Mouse (Mus musculus): ENCODE measurements at regions not wholly inside any gene's neighbourhood (a gene's known extent, or its start where the extent isn't known, plus 50 kb on each side); places are given as distances from the start of the nearest gene placed in this dataset.

- H3K27me3 ChIP-seq (ENCODE audit: insufficient read depth, low read length) = no peaks in the 10 kb centered on the region
- H3K4me2 ChIP-seq (replicated peaks; ENCODE audit: low read depth, low read length) = no peak overlapping the region
- H3K27ac ChIP-seq (ENCODE audit: low read length) = no peak overlapping the region
- H3K9ac ChIP-seq (replicated peaks; ENCODE audit: low read length) = no peak overlapping the region
- no peaks in the 10 kb centered on the region for H3K4me1 ChIP-seq (ENCODE audit: insufficient read depth, low read length)
- ATAC-seq (ENCODE audit: low FRiP score, low TSS enrichment) = no peak
- H3K36me3 ChIP-seq (ENCODE audit: insufficient read depth, low read length) = no peaks in the 10 kb centered on the region
- WGBS = 70% methylated on average over 4 of the region's 4 CpGs
- H3K9me3 ChIP-seq (ENCODE audit: low read length) = no peaks in the 10 kb centered on the region
- H3K4me3 ChIP-seq (ENCODE audit: low read length) = no peak overlapping the region
These were observed 361.5 kb downstream of the Gm9195 start for GRCm38 (mm10) chr14:72130149-72130548.

DNA sequence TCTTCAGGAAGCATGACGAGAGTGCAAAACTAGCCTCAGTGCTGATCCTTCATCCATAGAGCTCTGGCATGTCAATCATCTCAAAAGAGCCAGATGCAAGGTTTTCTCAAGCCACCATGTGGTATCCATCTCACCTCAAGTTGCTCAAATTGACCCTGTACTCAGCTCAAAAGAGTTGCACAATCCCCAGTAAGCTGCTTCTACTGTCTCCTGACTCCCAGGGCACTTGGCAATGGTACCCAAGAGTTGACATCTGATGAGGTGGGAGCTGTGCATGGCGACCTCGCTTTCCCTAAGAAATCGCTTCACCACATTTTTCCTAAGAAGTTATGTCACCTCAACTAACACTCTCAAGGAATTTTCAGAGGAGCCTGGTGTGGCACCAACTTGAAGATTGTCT lies 369.9 kb downstream of the Gm9195 start:
- ATAC-seq (ENCODE audit: low FRiP score, low TSS enrichment) = no peak
- 85% methylated on average over 4 of the region's 4 CpGs for WGBS

GRCm38 (mm10) chr14:72121006-72121405 lies 370.6 kb downstream of the Gm9195 start:
- Histone ChIP-seq H3K4me2 (replicated peaks; ENCODE audit: low read depth, low read length) (no peak overlapping the region), H3K27me3 (ENCODE audit: insufficient read depth, low read length) (no peaks in the 10 kb centered on the region), H3K9ac (replicated peaks; ENCODE audit: low read length) (no peak overlapping the region), H3K4me3 (ENCODE audit: low read length) (no peak overlapping the region), H3K27ac (ENCODE audit: low read length) (no peak overlapping the region), H3K4me1 (ENCODE audit: insufficient read depth, low read length) (no peaks in the 10 kb centered on the region), H3K36me3 (ENCODE audit: insufficient read depth, low read length) (no peaks in the 10 kb centered on the region), H3K9me3 (ENCODE audit: low read length) (no peaks in the 10 kb centered on the region)
- 0 out of 2 replicates have a peak, but pooled peaks have one; percentile 61 for ATAC-seq (ENCODE audit: low FRiP score, low TSS enrichment)
- WGBS = 0% methylated on average over 1 of the region's 1 CpGs

More for the DNA sequence above, 369.9 kb downstream of the Gm9195 start:
- no peaks in the 10 kb centered on the region for H3K4me1 ChIP-seq (ENCODE audit: insufficient read depth, low read length)
- H3K9me3 ChIP-seq (ENCODE audit: low read length) = no peaks in the 10 kb centered on the region
- H3K9ac ChIP-seq (replicated peaks; ENCODE audit: low read length) = no peak overlapping the region
- no peaks in the 10 kb centered on the region for H3K36me3 ChIP-seq (ENCODE audit: insufficient read depth, low read length)
- H3K4me2 ChIP-seq (replicated peaks; ENCODE audit: low read depth, low read length) = no peak overlapping the region
- no peak overlapping the region for H3K27ac ChIP-seq (ENCODE audit: low read length)
- H3K27me3 ChIP-seq (ENCODE audit: insufficient read depth, low read length) = no peaks in the 10 kb centered on the region
- no peak overlapping the region for H3K4me3 ChIP-seq (ENCODE audit: low read length)

DNA sequence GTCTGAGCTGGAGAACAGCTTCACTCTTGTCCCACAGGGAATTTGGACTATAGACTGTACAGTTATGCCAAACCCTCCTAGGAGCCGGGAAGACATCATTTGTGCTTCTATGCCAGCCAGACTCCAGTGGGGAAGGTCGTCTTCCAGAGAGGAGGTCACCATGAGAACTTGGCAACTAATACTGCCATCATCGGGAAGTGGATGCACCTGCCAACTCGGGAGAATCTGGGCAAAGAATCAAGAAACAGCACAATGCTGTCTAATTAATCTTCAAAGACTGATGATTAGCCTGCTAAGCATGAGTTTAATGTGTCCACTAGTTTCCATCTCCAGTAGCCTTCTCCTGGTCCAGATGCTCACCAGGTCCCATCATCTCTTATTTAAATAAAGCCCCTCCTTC lies 374.8 kb downstream of the Gm9195 start:
- H3K4me1 ChIP-seq (ENCODE audit: insufficient read depth, low read length) = no peaks in the 10 kb centered on the region
- no peak for ATAC-seq (ENCODE audit: low FRiP score, low TSS enrichment)
- H3K27me3 ChIP-seq (ENCODE audit: insufficient read depth, low read length) = no peaks in the 10 kb centered on the region
- no peak overlapping the region for H3K27ac ChIP-seq (ENCODE audit: low read length)
- 66% methylated on average over 4 of the region's 4 CpGs for WGBS
- no peak overlapping the region for H3K4me2 ChIP-seq (replicated peaks; ENCODE audit: low read depth, low read length)
- no peak overlapping the region for H3K9ac ChIP-seq (replicated peaks; ENCODE audit: low read length)
- H3K9me3 ChIP-seq (ENCODE audit: low read length) = no peaks in the 10 kb centered on the region
- no peak overlapping the region for H3K4me3 ChIP-seq (ENCODE audit: low read length)
- no peaks in the 10 kb centered on the region for H3K36me3 ChIP-seq (ENCODE audit: insufficient read depth, low read length)

- Histone ChIP-seq H3K27ac (ENCODE audit: low read length) (no peak overlapping the region), H3K27me3 (ENCODE audit: insufficient read depth, low read length) (no peaks in the 10 kb centered on the region), H3K4me2 (replicated peaks; ENCODE audit: low read depth, low read length) (no peak overlapping the region), H3K9ac (replicated peaks; ENCODE audit: low read length) (no peak overlapping the region), H3K36me3 (ENCODE audit: insufficient read depth, low read length) (no peaks in the 10 kb centered on the region), H3K9me3 (ENCODE audit: low read length) (no peaks in the 10 kb centered on the region), H3K4me1 (ENCODE audit: insufficient read depth, low read length) (no peaks in the 10 kb centered on the region), H3K4me3 (ENCODE audit: low read length) (no peak overlapping the region)
- no peak for ATAC-seq (ENCODE audit: low FRiP score, low TSS enrichment)
- 78% methylated on average over 8 of the region's 8 CpGs for WGBS
These were observed 378.2 kb downstream of the Gm9195 start for GRCm38 (mm10) chr14:72113377-72113993.

- ATAC-seq (ENCODE audit: low FRiP score, low TSS enrichment) = no peak
- no peak overlapping the region for H3K4me3 ChIP-seq (ENCODE audit: low read length)
- H3K27ac ChIP-seq (ENCODE audit: low read length) = no peak overlapping the region
- no peaks in the 10 kb centered on the region for H3K9me3 ChIP-seq (ENCODE audit: low read length)
- no peak overlapping the region for H3K4me2 ChIP-seq (replicated peaks; ENCODE audit: low read depth, low read length)
- no peaks in the 10 kb centered on the region for H3K27me3 ChIP-seq (ENCODE audit: insufficient read depth, low read length)
- WGBS = 50% methylated on average over 2 of the region's 2 CpGs
- H3K4me1 ChIP-seq (ENCODE audit: insufficient read depth, low read length) = no peaks in the 10 kb centered on the region
- no peak overlapping the region for H3K9ac ChIP-seq (replicated peaks; ENCODE audit: low read length)
- H3K36me3 ChIP-seq (ENCODE audit: insufficient read depth, low read length) = no peaks in the 10 kb centered on the region
These were observed 380.9 kb downstream of the Gm9195 start for GRCm38 (mm10) chr14:72110689-72111088.

GRCm38 (mm10) chr14:72091579-72091978 lies 400.1 kb downstream of the Gm9195 start:
- WGBS = 77% methylated on average over 2 of the region's 2 CpGs
- ATAC-seq (ENCODE audit: low FRiP score, low TSS enrichment) = no peak
- Histone ChIP-seq H3K4me2 (replicated peaks; ENCODE audit: low read depth, low read length) (no peak overlapping the region), H3K4me3 (ENCODE audit: low read length) (no peak overlapping the region), H3K27me3 (ENCODE audit: insufficient read depth, low read length) (no peaks in the 10 kb centered on the region), H3K27ac (ENCODE audit: low read length) (no peak overlapping the region), H3K9ac (replicated peaks; ENCODE audit: low read length) (no peak overlapping the region), H3K4me1 (ENCODE audit: insufficient read depth, low read length) (no peaks in the 10 kb centered on the region), H3K36me3 (ENCODE audit: insufficient read depth, low read length) (no peaks in the 10 kb centered on the region), H3K9me3 (ENCODE audit: low read length) (no peaks in the 10 kb centered on the region)

- no peak overlapping the region for H3K9ac ChIP-seq (replicated peaks; ENCODE audit: low read length)
- WGBS = 20% methylated on average over 3 of the region's 3 CpGs
- no peak for ATAC-seq (ENCODE audit: low FRiP score, low TSS enrichment)
- H3K4me2 ChIP-seq (replicated peaks; ENCODE audit: low read depth, low read length) = no peak overlapping the region
- no peaks in the 10 kb centered on the region for H3K36me3 ChIP-seq (ENCODE audit: insufficient read depth, low read length)
- H3K4me3 ChIP-seq (ENCODE audit: low read length) = no peak overlapping the region
- H3K9me3 ChIP-seq (ENCODE audit: low read length) = peaks cover 4% of the 10 kb centered on the region
- H3K27ac ChIP-seq (ENCODE audit: low read length) = no peak overlapping the region
- no peaks in the 10 kb centered on the region for H3K27me3 ChIP-seq (ENCODE audit: insufficient read depth, low read length)
- H3K4me1 ChIP-seq (ENCODE audit: insufficient read depth, low read length) = no peaks in the 10 kb centered on the region
These were observed 410.2 kb downstream of the Gm9195 start for GRCm38 (mm10) chr14:72081473-72081872.

- Histone ChIP-seq H3K27me3 (ENCODE audit: insufficient read depth, low read length) (no peaks in the 10 kb centered on the region), H3K9me3 (ENCODE audit: low read length) (no peaks in the 10 kb centered on the region), H3K36me3 (ENCODE audit: insufficient read depth, low read length) (no peaks in the 10 kb centered on the region), H3K4me1 (ENCODE audit: insufficient read depth, low read length) (no peaks in the 10 kb centered on the region), H3K4me3 (ENCODE audit: low read length) (no peak overlapping the region), H3K9ac (replicated peaks; ENCODE audit: low read length) (no peak overlapping the region), H3K27ac (ENCODE audit: low read length) (no peak overlapping the region), H3K4me2 (replicated peaks; ENCODE audit: low read depth, low read length) (no peak overlapping the region)
- ATAC-seq (ENCODE audit: low FRiP score, low TSS enrichment) = no peak
- whole genome bisulfite sequencing = 65% methylated on average over 12 of the region's 12 CpGs
These were observed 427.4 kb downstream of the Gm9195 start for GRCm38 (mm10) chr14:72064111-72064812.

- H3K27ac ChIP-seq (ENCODE audit: low read length) = no peak overlapping the region
- no peaks in the 10 kb centered on the region for H3K27me3 ChIP-seq (ENCODE audit: insufficient read depth, low read length)
- no peak overlapping the region for H3K4me2 ChIP-seq (replicated peaks; ENCODE audit: low read depth, low read length)
- ATAC-seq (ENCODE audit: low FRiP score, low TSS enrichment) = no peak
- H3K4me3 ChIP-seq (ENCODE audit: low read length) = no peak overlapping the region
- 39% methylated on average over 2 of the region's 2 CpGs for WGBS
- H3K4me1 ChIP-seq (ENCODE audit: insufficient read depth, low read length) = no peaks in the 10 kb centered on the region
- no peaks in the 10 kb centered on the region for H3K36me3 ChIP-seq (ENCODE audit: insufficient read depth, low read length)
- H3K9me3 ChIP-seq (ENCODE audit: low read length) = no peaks in the 10 kb centered on the region
- no peak overlapping the region for H3K9ac ChIP-seq (replicated peaks; ENCODE audit: low read length)
These were observed 448.8 kb downstream of the Gm9195 start for GRCm38 (mm10) chr14:72042881-72043236.
